Mouse (Mus musculus) neural tube, embryonic 11.5 days (tissue): ENCODE measurements around the gene Lpin2. TPM values are rescaled to one million over a fixed set of nuclear protein-coding genes. Genes with fewer than 3 reads are reported as not detected.

ENCODE experiments used
- ATAC-seq: fragments of 200-750 bp; cut with Nextera tagmentation; 2 replicates; pipeline ENCODE4 v1.8.0; 2017; ENCODE audit warnings: moderate number of reproducible peaks, mild to moderate bottlenecking, moderate TSS enrichment, moderate library complexity; ENCODE audit not compliant: insufficient read depth, low FRiP score, low TSS enrichment
- DNase-seq: peaks from one replicate; pipeline ENCODE4 v3.0.0-alpha.2; 2015; ENCODE audit warnings: low spot score
- H3K27ac ChIP-seq: fragments of 300-500 bp; sonication (generic); 2 replicates; pipeline ENCODE4 v1.5.1; 2014; ENCODE audit warnings: low read depth, mild to moderate bottlenecking, low read length
- H3K27me3 ChIP-seq: fragments of 300-500 bp; sonication (generic); 2 replicates; pipeline ENCODE4 v1.6.1; 2014; ENCODE audit warnings: mild to moderate bottlenecking, low read length, mixed read lengths; ENCODE audit not compliant: control insufficient read depth, insufficient read depth
- H3K36me3 ChIP-seq: fragments of 300-500 bp; sonication (generic); 2 replicates; pipeline ENCODE4 v1.6.1; 2014; ENCODE audit warnings: mild to moderate bottlenecking, low read length, moderate library complexity, mixed read lengths; ENCODE audit not compliant: control insufficient read depth, insufficient read depth
- H3K4me1 ChIP-seq: fragments of 300-500 bp; sonication (generic); 2 replicates; pipeline ENCODE4 v1.6.1; 2014; ENCODE audit warnings: low read length, mixed read lengths; ENCODE audit not compliant: control insufficient read depth, insufficient read depth
- H3K4me2 ChIP-seq: fragments of 300-500 bp; sonication (generic); 2 replicates; pipeline ENCODE4 v1.6.1; 2014; ENCODE audit warnings: low read depth, mild to moderate bottlenecking, moderate library complexity
- H3K4me3 ChIP-seq: fragments of 300-500 bp; sonication (generic); 2 replicates; pipeline ENCODE4 v1.5.1; 2014; ENCODE audit warnings: low read depth, low read length
- H3K9ac ChIP-seq: fragments of 300-500 bp; sonication (generic); 2 replicates; pipeline ENCODE4 v1.6.1; 2014; ENCODE audit warnings: mild to moderate bottlenecking, low read length
- H3K9me3 ChIP-seq: fragments of 300-500 bp; sonication (generic); 2 replicates; pipeline ENCODE4 v1.6.1; 2016; ENCODE audit warnings: low read length; ENCODE audit not compliant: control insufficient read depth
- WGBS: fragments of 180-500 bp; shearing (Covaris S2); extraction: QIAGEN DNeasy Blood & Tissue Kit; methylation state at CpG from one replicate; pipeline ENCODE4 v1.1.7; 2014; 5-methylcytosine and 5-hydroxymethylcytosine counted together
- polyA plus RNA-seq: library from polyadenylated mRNA; unstranded; fragments of >200 nt; fragmentation: Nextera tagmentation; extraction: Ambion mirVana; gene quantifications from 2 replicates; pipeline ENCODE4 v1.2.1, GENCODE M21; 2014

The Lpin2 gene
- polyA plus RNA-seq, 1 experiment from 2014 or later: 37.4 TPM

DNA sequence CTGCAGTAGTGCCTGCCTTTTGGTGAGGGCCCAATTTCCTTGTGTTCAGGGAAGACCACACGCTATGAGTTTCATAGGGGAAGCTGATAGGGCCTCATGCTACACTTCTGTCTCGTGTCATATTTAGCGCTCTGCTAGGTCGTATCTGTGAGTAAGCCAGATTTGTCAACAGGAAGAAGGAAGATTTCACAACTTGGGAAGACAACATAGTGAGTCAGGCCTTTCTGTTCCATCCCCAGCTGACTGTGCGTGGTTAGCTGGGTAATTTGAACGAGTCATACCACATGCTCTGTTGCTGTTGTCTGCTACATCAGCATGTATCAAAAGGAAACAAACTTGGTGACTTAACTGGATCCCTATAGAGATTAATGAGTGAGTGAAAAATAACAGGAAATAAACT is 17.4 kb upstream of the Lpin2 start:
- Histone ChIP-seq H3K4me1 (no peaks in the 10 kb centered on the region), H3K9ac (no peak overlapping the region), H3K36me3 (no peaks in the 10 kb centered on the region), H3K4me2 (no peak overlapping the region), H3K4me3 (no peak overlapping the region), H3K27ac (no peak overlapping the region), H3K27me3 (no peaks in the 10 kb centered on the region), H3K9me3 (no peaks in the 10 kb centered on the region)
- DNase-seq (no peak), ATAC-seq (no peak)
- WGBS: 81% methylated on average over 6 of the region's 6 CpGs

DNA sequence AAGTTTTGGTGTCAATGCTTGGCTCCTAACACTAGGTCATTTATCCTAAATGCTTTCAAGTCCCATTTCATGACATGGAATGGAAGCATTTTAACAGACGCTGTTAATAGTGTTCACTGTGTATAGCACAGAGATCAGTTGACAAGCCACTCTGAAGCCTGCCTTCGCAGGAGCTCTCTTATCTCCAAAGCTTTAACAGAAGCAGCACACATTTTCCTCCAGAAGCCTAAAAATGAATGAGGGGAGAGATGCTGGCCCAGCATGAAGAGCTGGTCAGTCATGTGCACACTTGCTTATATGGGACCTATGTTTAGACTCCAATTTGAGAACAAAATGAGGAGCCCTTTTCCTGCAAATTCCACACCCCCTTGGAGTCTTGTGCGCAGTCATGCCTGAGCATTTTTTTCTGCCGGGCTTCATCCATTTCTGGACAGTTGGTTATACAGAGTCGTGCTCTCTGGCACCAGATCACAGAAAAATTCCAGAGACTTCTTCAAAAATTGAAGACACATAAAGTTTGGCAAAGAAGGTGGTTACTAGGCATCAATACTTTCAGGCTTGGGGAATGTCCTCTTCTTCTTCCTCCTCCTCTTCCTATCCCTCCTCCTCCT is 14.1 kb upstream of the Lpin2 start:
- H3K27ac ChIP-seq: no peak overlapping the region
- H3K36me3 ChIP-seq: no peaks in the 10 kb centered on the region
- no peaks in the 10 kb centered on the region for H3K27me3 ChIP-seq
- H3K9ac ChIP-seq: no peak overlapping the region
- H3K4me3 ChIP-seq: no peak overlapping the region
- DNase-seq (no peak), ATAC-seq (no peak)
- no peak overlapping the region for H3K4me2 ChIP-seq
- no peaks in the 10 kb centered on the region for H3K4me1 ChIP-seq
- H3K9me3 ChIP-seq: no peaks in the 10 kb centered on the region
- 85% methylated on average over 5 of the region's 5 CpGs for WGBS

GRCm38 (mm10) chr17:71168846-71169245 is 13.5 kb upstream of the Lpin2 start:
- Histone ChIP-seq H3K27me3 (no peaks in the 10 kb centered on the region), H3K9me3 (no peaks in the 10 kb centered on the region), H3K9ac (no peak overlapping the region), H3K36me3 (no peaks in the 10 kb centered on the region), H3K4me2 (no peak overlapping the region), H3K27ac (no peak overlapping the region), H3K4me1 (no peaks in the 10 kb centered on the region), H3K4me3 (no peak overlapping the region)
- whole genome bisulfite sequencing: 68% methylated on average over 9 of the region's 9 CpGs
- DNase-seq (no peak), ATAC-seq (no peak)

- Histone ChIP-seq H3K9ac (no peak overlapping the region), H3K9me3 (no peaks in the 10 kb centered on the region), H3K4me3 (no peak overlapping the region), H3K4me1 (no peaks in the 10 kb centered on the region), H3K27ac (no peak overlapping the region), H3K36me3 (no peaks in the 10 kb centered on the region), H3K27me3 (no peaks in the 10 kb centered on the region), H3K4me2 (no peak overlapping the region)
- DNase-seq (no peak), ATAC-seq (no peak)
- WGBS: 78% methylated on average over 1 of the region's 1 CpGs
Observed at GRCm38 (mm10) chr17:71169639-71170038, 12.7 kb upstream of the Lpin2 start.

GRCm38 (mm10) chr17:71171161-71171560 is 11.2 kb upstream of the Lpin2 start:
- H3K4me2 ChIP-seq: no peak overlapping the region
- no peak for DNase-seq
- no peaks in the 10 kb centered on the region for H3K9me3 ChIP-seq
- H3K4me3 ChIP-seq: no peak overlapping the region
- no peak overlapping the region for H3K9ac ChIP-seq
- no peaks in the 10 kb centered on the region for H3K4me1 ChIP-seq
- no peak overlapping the region for H3K27ac ChIP-seq
- H3K27me3 ChIP-seq: no peaks in the 10 kb centered on the region
- no peaks in the 10 kb centered on the region for H3K36me3 ChIP-seq
- WGBS: 89% methylated on average over 4 of the region's 4 CpGs
- no peak for ATAC-seq

DNA sequence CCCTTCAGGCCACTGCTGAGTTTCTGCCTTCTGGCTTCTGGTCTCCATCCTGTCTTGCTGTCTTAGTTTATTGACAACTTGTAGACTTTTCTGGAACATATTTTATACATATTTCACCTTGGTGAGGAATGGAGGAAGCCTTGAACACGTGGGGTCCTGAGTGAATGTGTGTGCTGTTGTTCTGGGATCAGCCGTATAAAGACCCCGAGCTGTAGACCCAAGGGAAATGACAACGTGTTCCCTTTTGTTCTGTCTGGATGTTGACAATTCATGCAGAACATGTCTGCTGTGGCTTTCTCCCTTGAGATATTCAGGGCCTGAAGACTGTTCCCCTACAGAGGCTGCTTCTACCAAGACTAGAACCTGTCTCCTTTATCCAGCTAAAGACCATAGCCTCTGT is 5.0 kb upstream of the Lpin2 start:
- Histone ChIP-seq H3K9ac (no peak overlapping the region), H3K9me3 (no peaks in the 10 kb centered on the region), H3K4me2 (no peak overlapping the region), H3K27me3 (no peaks in the 10 kb centered on the region), H3K27ac (no peak overlapping the region), H3K36me3 (no peaks in the 10 kb centered on the region), H3K4me3 (no peak overlapping the region), H3K4me1 (no peaks in the 10 kb centered on the region)
- 70% methylated on average over 4 of the region's 4 CpGs for WGBS
- ATAC-seq (no peak), DNase-seq (no peak)

DNA sequence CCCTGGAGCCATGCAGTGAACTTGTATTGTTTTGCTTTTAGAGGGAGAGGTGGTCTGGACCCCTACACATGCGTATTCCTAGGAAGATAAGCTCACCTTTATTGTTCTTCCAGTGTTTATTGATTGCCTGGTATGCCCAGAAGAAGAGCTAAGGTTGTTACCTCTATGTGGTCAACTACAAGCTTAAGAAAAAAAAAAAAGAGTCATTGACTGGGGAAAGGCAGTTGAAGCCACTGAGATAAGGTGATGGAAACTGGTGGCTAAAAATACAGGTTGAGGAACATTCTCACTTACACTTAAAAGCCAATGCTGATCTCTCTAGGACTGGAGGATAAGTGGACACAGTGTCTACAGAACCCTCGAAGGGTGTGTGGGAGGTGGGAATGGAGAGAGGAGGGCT is 4.4 kb upstream of the Lpin2 start:
- H3K4me3 ChIP-seq: no peak overlapping the region
- H3K9me3 ChIP-seq: no peaks in the 10 kb centered on the region
- no peaks in the 10 kb centered on the region for H3K36me3 ChIP-seq
- WGBS: 79% methylated on average over 2 of the region's 2 CpGs
- no peaks in the 10 kb centered on the region for H3K27me3 ChIP-seq
- H3K4me2 ChIP-seq: no peak overlapping the region
- H3K9ac ChIP-seq: no peak overlapping the region
- no peak overlapping the region for H3K27ac ChIP-seq
- no peak for ATAC-seq
- no peak for DNase-seq
- no peaks in the 10 kb centered on the region for H3K4me1 ChIP-seq

- H3K4me2 ChIP-seq: no peak overlapping the region
- no peak overlapping the region for H3K9ac ChIP-seq
- H3K27me3 ChIP-seq: no peaks in the 10 kb centered on the region
- H3K27ac ChIP-seq: no peak overlapping the region
- no peaks in the 10 kb centered on the region for H3K4me1 ChIP-seq
- DNase-seq: no peak
- no peaks in the 10 kb centered on the region for H3K36me3 ChIP-seq
- no peak for ATAC-seq
- no peaks in the 10 kb centered on the region for H3K9me3 ChIP-seq
- WGBS: 60% methylated on average over 10 of the region's 10 CpGs
- no peak overlapping the region for H3K4me3 ChIP-seq
Observed at GRCm38 (mm10) chr17:71178530-71179181, 3.7 kb upstream of the Lpin2 start.

GRCm38 (mm10) chr17:71179551-71180309 is 2.6 kb upstream of the Lpin2 start:
- DNase-seq (no peak), ATAC-seq (no peak)
- Histone ChIP-seq H3K4me3 (no peak overlapping the region), H3K4me1 (peaks cover 3% of the 10 kb centered on the region; the same call in 1 of the 2 replicates), H3K27ac (no peak overlapping the region), H3K9me3 (no peaks in the 10 kb centered on the region), H3K27me3 (no peaks in the 10 kb centered on the region), H3K36me3 (no peaks in the 10 kb centered on the region), H3K4me2 (no peak overlapping the region), H3K9ac (no peak overlapping the region)
- 84% methylated on average over 11 of the region's 11 CpGs for WGBS
